Mouse (Mus musculus) megakaryocyte, embryonic 14.5 days (primary cell): ENCODE measurements around the gene Upf2.
"Not testable (repeated sequence)": the region's sequence is repeated elsewhere in the genome, so short reads cannot be mapped to it uniquely, and the experiment has no call there.

Source experiments
- FLI1 ChIP-seq: IDR thresholded peaks from 2 replicates; pipeline ENCODE4 v1.6.1; 2012; ENCODE audit warnings: low read length, inconsistent platforms, mixed read lengths
- GATA1 ChIP-seq: IDR thresholded peaks from 3 replicates; pipeline ENCODE4 v1.6.1; 2012; ENCODE audit warnings: mixed read lengths, low read length, inconsistent platforms, borderline replicate concordance

GRCm38 (mm10) chr2:6089941-6090340 is 138.7 kb downstream of the Upf2 start:
- not testable (repeated sequence) for TF ChIP-seq GATA1, FLI1
